Mouse (Mus musculus): ENCODE results near the gene Dynlt1c. TPM values are rescaled to one million over a fixed set of nuclear protein-coding genes. Genes with fewer than 3 reads are reported as not detected.
"Not testable (repeated sequence)": the region's sequence is repeated elsewhere in the genome, so short reads cannot be mapped to it uniquely, and the experiment has no call there.

The Dynlt1c gene
- polyA plus RNA-seq, 1 experiment: 55.0 TPM

GRCm38 (mm10) chr17:6655087-6655511, 53.6 kb downstream of the Dynlt1c start:
- peak; percentile 60 for DNase-seq
- WGBS: under 1% methylated on average over 36 of the region's 36 CpGs
- H3K36me3 ChIP-seq (ENCODE audit: control insufficient read depth, insufficient read depth, low read length); H3K27me3 ChIP-seq (ENCODE audit: control insufficient read depth, insufficient read depth, low read length); H3K4me1 ChIP-seq (replicated peaks; ENCODE audit: control insufficient read depth, insufficient read depth, low read length): not testable (repeated sequence)
- peak overlapping the region; percentile 45 for H3K4me3 ChIP-seq (ENCODE audit: control insufficient read depth, insufficient read depth, low read length)
- peak overlapping the region; percentile 13 for H3K27ac ChIP-seq (ENCODE audit: control insufficient read depth, insufficient read depth, low read length)
- TF ChIP-seq POLR2A (IDR thresholded peaks at IDR 0.05; ENCODE audit: control insufficient read depth, extremely low read depth, insufficient read depth, low read length, poor library complexity) (peak; percentile 44; the same call in 1 of the 2 replicates), CTCF (IDR thresholded peaks at IDR 0.05; ENCODE audit: borderline replicate concordance, control insufficient read depth, extremely low read depth, insufficient read depth, low read length, poor library complexity) (0 out of 2 replicates have a peak, but pooled peaks have one; percentile 9)

GRCm38 (mm10) chr17:6655567-6656281, 54.3 kb downstream of the Dynlt1c start, which contains the start of gene Dynlt1f:
Dynlt1f (minus strand) TSS chr17:6655900.
- not testable (repeated sequence) for H3K27me3 ChIP-seq (ENCODE audit: control insufficient read depth, insufficient read depth, low read length); H3K36me3 ChIP-seq (ENCODE audit: control insufficient read depth, insufficient read depth, low read length); H3K4me1 ChIP-seq (replicated peaks; ENCODE audit: control insufficient read depth, insufficient read depth, low read length)
- peak within 1 kb of the TSS; percentile 45 for H3K4me3 ChIP-seq (ENCODE audit: control insufficient read depth, insufficient read depth, low read length)
- H3K27ac ChIP-seq (ENCODE audit: control insufficient read depth, insufficient read depth, low read length): peak within 1 kb of the TSS; percentile 87
- DNase-seq: peak; percentile 75
- WGBS: 2% methylated on average over 25 of the region's 33 CpGs

GRCm38 (mm10) chr17:6656471-6656870, 55.0 kb downstream of the Dynlt1c start:
- 91% methylated on average over 1 of the region's 3 CpGs for whole genome bisulfite sequencing

GRCm38 (mm10) chr17:6658801-6659200, 57.3 kb downstream of the Dynlt1c start, which contains the start of gene Sytl3:
Sytl3 (plus strand) TSS chr17:6659093.
- not testable (repeated sequence) for H3K36me3 ChIP-seq (ENCODE audit: control insufficient read depth, insufficient read depth, low read length); H3K27me3 ChIP-seq (ENCODE audit: control insufficient read depth, insufficient read depth, low read length)

More at GRCm38 (mm10) chr17:6656471-6656870, 55.0 kb downstream of the Dynlt1c start:
- not testable (repeated sequence) for H3K4me1 ChIP-seq (replicated peaks; ENCODE audit: control insufficient read depth, insufficient read depth, low read length); H3K27me3 ChIP-seq (ENCODE audit: control insufficient read depth, insufficient read depth, low read length); H3K4me3 ChIP-seq (ENCODE audit: control insufficient read depth, insufficient read depth, low read length); H3K36me3 ChIP-seq (ENCODE audit: control insufficient read depth, insufficient read depth, low read length); DNase-seq
- peak overlapping the region; percentile 87 for H3K27ac ChIP-seq (ENCODE audit: control insufficient read depth, insufficient read depth, low read length)

More at GRCm38 (mm10) chr17:6658801-6659200, 57.3 kb downstream of the Dynlt1c start, which contains the start of gene Sytl3:
- DNase-seq: peak; percentile 76
- H3K4me3 ChIP-seq (ENCODE audit: control insufficient read depth, insufficient read depth, low read length); H3K27ac ChIP-seq (ENCODE audit: control insufficient read depth, insufficient read depth, low read length): not testable (repeated sequence)
- H3K4me1 ChIP-seq (replicated peaks; ENCODE audit: control insufficient read depth, insufficient read depth, low read length): peaks cover 11% of the 10 kb centered on the region
- 9% methylated on average over 6 of the region's 7 CpGs for WGBS

Other genes with a start within 250 kb of the Dynlt1c start
- 296 and 470 TPM in 2 replicates for gene Dynlt1b, start 171.6 kb upstream of the Dynlt1c start, polyA plus RNA-seq (2012; rRNA removed)
- gene Dynlt1f, start 54.2 kb downstream of the Dynlt1c start, polyA plus RNA-seq (2012; rRNA removed): 145 and 154 TPM in 2 replicates
- 34.4 and 40.1 TPM in 2 replicates for gene Sytl3, start 57.4 kb downstream of the Dynlt1c start, polyA plus RNA-seq (2012; rRNA removed)
- 149 and 189 TPM in 2 replicates for gene Ezr, start 181.1 kb downstream of the Dynlt1c start, polyA plus RNA-seq (2012; rRNA removed)

Data from thymus, adult 2 months (tissue).